Mouse (Mus musculus): ENCODE measurements around the gene Cib1. TPM values are rescaled to one million over a fixed set of nuclear protein-coding genes. Genes with fewer than 3 reads are reported as not detected.
A peak's percentile ranks its signal among the peaks of the same experiment; 100 is the strongest.

Gene Cib1
- polyA plus RNA-seq, 1 experiment from 2014 or later, result 42.3 TPM

DNA sequence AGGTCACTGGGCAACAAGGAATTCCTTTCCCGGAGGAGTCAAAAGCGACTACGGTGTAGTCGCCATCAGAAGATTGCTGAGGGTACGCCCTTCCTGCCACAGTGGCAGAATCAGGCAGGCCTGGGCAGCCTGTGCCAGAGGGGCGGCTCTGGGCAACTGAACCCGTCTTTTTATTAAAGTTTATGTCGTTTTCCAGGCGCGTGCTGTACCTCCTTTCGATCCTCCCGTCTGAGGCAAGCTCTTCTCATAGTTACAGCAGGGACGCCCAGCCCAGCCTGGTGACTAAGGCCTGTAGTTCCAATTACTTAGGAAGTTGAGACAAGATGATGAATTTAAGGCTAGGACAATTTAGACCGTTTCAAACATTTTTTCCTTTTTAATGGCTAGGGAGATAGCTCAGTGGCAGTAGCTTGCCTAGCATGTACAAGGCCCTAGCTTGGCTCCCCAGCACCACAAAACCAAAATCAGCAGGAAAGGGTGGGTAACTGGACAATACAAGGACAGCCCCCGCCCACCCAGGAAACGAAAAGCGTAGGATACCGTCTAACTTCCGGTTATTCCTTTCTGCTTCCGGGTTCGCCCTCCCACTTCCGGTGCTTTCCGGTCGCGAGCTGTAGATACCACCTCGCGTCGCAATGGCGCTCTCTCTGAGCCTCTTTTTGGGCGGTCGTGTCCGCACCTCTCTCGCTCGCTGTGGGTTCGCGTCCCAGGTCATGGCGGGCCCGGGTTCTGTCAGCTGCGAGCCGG lies 28.2 kb upstream of the Cib1 start, which contains the start of gene Ngrn:
Gene Ngrn, plus strand, starts transcription at position 591 of the 747 bp plus-strand sequence.
- peak within 1 kb of the TSS; percentile 54 for H3K27ac ChIP-seq (replicated peaks)
- H3K27me3 ChIP-seq, result peaks cover 35% of the 10 kb centered on the region
- peaks cover 14% of the 10 kb centered on the region for H3K4me1 ChIP-seq
- peak; percentile 95 for ATAC-seq (ENCODE audit: low FRiP score, low read depth)
- no peaks in the 10 kb centered on the region for H3K9me3 ChIP-seq
- 27% methylated on average over 40 of the region's 40 CpGs for WGBS
- peak within 1 kb of the TSS; percentile 96 for H3K4me2 ChIP-seq (replicated peaks)
- peak within 1 kb of the TSS; percentile 78 for H3K9ac ChIP-seq (replicated peaks)
- H3K4me3 ChIP-seq, result peak within 1 kb of the TSS; percentile 87
- peaks cover 19% of the 10 kb centered on the region for H3K36me3 ChIP-seq

DNA sequence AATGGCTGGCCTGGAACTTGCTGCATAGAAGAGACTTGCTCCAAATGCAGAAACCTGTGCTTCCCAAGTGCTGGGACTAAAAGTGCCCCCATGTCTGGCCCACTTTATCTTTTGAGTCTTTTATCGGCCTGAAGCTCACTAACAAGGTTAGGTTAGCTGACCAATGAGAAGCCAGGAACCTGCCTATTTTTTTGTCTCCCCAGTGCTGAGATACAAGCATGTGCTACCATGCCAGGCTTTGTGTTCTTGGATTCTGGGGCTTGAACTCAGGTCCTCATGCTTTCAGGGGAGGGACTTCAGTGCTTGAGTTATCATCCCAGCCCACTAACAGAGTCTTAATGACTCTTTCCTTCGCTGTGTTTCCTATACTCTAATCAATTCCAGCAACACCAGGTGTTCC lies 25.1 kb upstream of the Cib1 start:
- H3K36me3 ChIP-seq, result no peaks in the 10 kb centered on the region
- H3K4me1 ChIP-seq, result peaks cover 14% of the 10 kb centered on the region
- no peak overlapping the region for H3K27ac ChIP-seq (replicated peaks)
- no peaks in the 10 kb centered on the region for H3K9me3 ChIP-seq
- WGBS, result 58% methylated on average over 2 of the region's 2 CpGs
- H3K9ac ChIP-seq (replicated peaks), result no peak overlapping the region
- H3K4me3 ChIP-seq, result no peak overlapping the region
- H3K27me3 ChIP-seq, result peaks cover 46% of the 10 kb centered on the region
- no peak for ATAC-seq (ENCODE audit: low FRiP score, low read depth)
- H3K4me2 ChIP-seq (replicated peaks), result no peak overlapping the region

DNA sequence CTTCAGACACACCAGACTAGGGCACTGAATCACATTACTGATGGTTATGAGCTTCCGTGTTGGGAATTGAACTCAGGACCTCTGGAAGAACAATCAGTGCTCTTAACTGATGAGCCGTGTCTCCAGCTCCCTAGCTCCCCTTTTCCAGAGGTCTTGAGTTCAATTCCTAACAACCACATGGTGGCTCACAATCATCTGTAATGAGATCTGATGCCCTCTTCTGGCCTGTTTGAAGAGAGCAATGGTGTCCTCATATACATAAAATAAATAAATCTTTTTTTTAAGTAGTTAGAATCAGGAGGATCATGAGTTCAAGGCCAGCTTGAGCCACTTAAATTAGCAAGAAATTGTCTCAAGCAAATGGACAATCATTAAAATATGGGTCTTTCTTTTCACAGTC lies 23.4 kb upstream of the Cib1 start:
- Histone ChIP-seq H3K36me3 (no peaks in the 10 kb centered on the region), H3K4me3 (no peak overlapping the region), H3K9ac (replicated peaks) (no peak overlapping the region), H3K4me1 (peaks cover 6% of the 10 kb centered on the region; the same call in 1 of the 2 replicates), H3K27me3 (peaks cover 57% of the 10 kb centered on the region), H3K4me2 (replicated peaks) (no peak overlapping the region), H3K9me3 (no peaks in the 10 kb centered on the region), H3K27ac (replicated peaks) (no peak overlapping the region)
- ATAC-seq (ENCODE audit: low FRiP score, low read depth), result no peak
- WGBS, result 79% methylated on average over 2 of the region's 2 CpGs

DNA sequence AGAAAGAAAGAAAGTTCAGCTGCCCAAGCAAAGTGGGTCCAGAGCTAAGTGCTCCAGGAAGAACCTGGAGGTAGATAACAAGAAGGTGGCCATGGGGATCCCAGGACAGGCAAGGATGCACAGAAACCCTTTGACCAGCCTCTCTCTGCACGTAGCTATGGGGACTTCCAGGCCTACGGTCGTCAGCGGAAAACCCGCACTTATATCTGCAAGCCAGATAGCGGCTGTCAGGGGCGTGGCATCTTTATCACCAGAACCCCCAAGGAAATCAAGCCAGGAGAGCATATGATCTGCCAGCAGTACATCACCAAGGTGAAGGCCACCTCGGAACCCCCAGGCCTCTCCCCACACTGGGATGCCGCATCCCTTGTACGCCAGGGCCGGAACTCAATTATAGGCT lies 20.3 kb upstream of the Cib1 start:
- ATAC-seq (ENCODE audit: low FRiP score, low read depth), result no peak
- H3K4me2 ChIP-seq (replicated peaks), result no peak overlapping the region
- no peak overlapping the region for H3K9ac ChIP-seq (replicated peaks)
- peaks cover 42% of the 10 kb centered on the region for H3K27me3 ChIP-seq
- H3K4me3 ChIP-seq, result no peak overlapping the region
- H3K9me3 ChIP-seq, result no peaks in the 10 kb centered on the region
- no peaks in the 10 kb centered on the region for H3K4me1 ChIP-seq
- WGBS, result 91% methylated on average over 11 of the region's 11 CpGs
- H3K27ac ChIP-seq (replicated peaks), result no peak overlapping the region
- no peaks in the 10 kb centered on the region for H3K36me3 ChIP-seq

DNA sequence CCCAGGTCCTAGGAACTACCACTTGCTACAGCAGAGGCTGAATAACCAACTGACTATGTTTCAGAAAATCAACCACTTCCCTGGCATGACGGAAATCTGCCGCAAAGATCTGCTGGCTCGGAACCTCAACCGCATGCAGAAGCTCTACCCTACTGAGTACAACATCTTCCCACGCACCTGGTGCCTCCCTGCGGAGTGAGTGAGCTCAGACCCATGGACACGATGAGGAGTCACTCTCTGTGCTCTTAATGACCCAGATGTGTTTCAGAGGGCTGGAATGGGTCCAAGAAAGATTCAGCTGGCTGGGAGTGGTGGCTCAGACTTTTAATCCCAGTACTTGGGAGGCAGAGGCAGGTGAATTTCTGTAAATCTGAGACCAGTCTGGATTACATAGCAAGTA lies 19.8 kb upstream of the Cib1 start:
- Histone ChIP-seq H3K4me3 (no peak overlapping the region), H3K4me2 (replicated peaks) (no peak overlapping the region), H3K9me3 (no peaks in the 10 kb centered on the region), H3K9ac (replicated peaks) (no peak overlapping the region), H3K27me3 (peaks cover 38% of the 10 kb centered on the region), H3K4me1 (no peaks in the 10 kb centered on the region), H3K36me3 (no peaks in the 10 kb centered on the region), H3K27ac (replicated peaks) (no peak overlapping the region)
- ATAC-seq (ENCODE audit: low FRiP score, low read depth), result no peak
- 85% methylated on average over 7 of the region's 7 CpGs for WGBS

DNA sequence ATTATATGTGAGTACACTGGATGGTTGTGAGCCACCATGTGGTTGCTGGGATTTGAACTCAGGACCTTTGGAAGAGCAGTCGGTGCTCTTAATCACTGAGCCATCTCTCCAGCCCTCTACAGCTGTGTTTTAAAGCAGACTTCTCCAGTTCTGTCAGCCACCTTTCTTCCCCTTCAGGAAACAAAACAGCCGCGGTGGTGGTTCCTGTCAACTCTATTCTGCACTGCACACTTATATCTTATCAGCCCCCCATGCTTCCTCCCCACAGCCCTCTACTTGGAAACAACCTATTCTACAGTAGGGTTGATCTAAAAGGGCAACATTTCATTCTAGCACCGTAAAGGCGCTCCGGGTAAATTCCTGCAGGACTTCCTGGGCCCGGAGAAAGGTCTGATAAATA lies 14.2 kb upstream of the Cib1 start:
- Histone ChIP-seq H3K4me3 (peak overlapping the region; percentile 50), H3K9ac (replicated peaks) (no peak overlapping the region), H3K27me3 (peaks cover 11% of the 10 kb centered on the region; the same call in 1 of the 2 replicates), H3K36me3 (no peaks in the 10 kb centered on the region), H3K9me3 (no peaks in the 10 kb centered on the region), H3K4me2 (replicated peaks) (peak overlapping the region; percentile 55), H3K4me1 (no peaks in the 10 kb centered on the region), H3K27ac (replicated peaks) (peak overlapping the region; percentile 88; the same call in 1 of the 2 replicates)
- WGBS, result 66% methylated on average over 7 of the region's 7 CpGs
- ATAC-seq (ENCODE audit: low FRiP score, low read depth), result no peak

DNA sequence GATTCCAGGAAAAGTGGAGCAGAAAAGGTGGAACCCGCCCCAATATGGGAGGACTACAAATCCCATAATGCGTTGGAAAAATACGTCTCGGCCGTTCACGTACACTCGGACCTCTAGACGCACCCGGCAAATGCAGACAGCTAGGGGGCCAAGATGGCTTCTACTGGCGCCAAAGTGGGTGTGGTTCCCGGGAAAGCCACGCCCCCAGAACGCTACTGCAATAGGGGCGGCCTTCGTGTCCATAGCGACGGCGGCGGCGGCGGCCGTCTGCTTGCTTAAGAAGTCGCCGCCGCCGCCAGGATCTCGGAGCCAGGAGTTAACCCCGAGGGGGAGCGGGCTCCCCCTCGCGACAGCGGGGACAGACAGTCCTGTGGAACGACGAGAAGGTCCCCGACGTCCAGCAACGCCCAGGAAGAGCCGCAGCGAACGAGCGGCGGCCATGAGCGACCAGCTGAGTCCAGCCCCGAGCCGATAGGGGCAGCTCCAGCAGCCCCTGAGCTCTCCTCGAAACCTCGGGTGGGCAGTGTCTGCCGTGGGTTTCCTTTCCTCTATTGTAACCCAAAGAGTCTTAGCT lies 13.6 kb upstream of the Cib1 start, which contains the start of gene Ttll13:
Gene Ttll13, plus strand, starts transcription at position 229 of the 574 bp plus-strand sequence.
- peaks cover 8% of the 10 kb centered on the region; the same call in 1 of the 2 replicates for H3K27me3 ChIP-seq
- no peaks in the 10 kb centered on the region; the same call in 1 of the 2 replicates for H3K36me3 ChIP-seq
- under 1% methylated on average over 48 of the region's 48 CpGs for WGBS
- H3K9me3 ChIP-seq, result no peaks in the 10 kb centered on the region
- no peaks in the 10 kb centered on the region for H3K4me1 ChIP-seq
- H3K27ac ChIP-seq (replicated peaks), result peak within 1 kb of the TSS; percentile 88
- ATAC-seq (ENCODE audit: low FRiP score, low read depth), result peak; percentile 98
- peak within 1 kb of the TSS; percentile 50 for H3K4me3 ChIP-seq
- H3K4me2 ChIP-seq (replicated peaks), result peak within 1 kb of the TSS; percentile 55
- H3K9ac ChIP-seq (replicated peaks), result peak within 1 kb of the TSS; percentile 62

DNA sequence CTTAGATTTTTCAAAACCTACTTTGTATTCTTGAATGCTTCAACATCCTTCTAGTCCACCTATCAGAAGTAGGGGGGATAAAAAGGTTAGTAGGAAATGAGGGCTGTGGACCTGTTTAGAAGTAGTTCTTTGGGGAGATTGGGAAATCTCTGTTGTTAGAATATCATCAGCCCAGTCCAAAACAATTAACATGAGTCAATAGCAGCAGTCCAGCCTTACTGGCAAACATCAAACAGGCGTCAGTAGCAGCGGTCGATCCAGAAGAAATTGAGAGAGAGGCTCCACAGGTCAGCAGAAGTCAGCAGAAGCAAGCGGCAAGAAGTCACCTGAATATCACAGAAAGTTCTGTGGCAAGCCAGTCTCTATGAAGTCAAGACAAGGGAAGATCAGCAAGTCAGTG lies 12.2 kb upstream of the Cib1 start:
- WGBS, result 90% methylated on average over 4 of the region's 4 CpGs
- Histone ChIP-seq H3K4me3 (no peak overlapping the region), H3K9ac (replicated peaks) (no peak overlapping the region), H3K36me3 (peaks cover 5% of the 10 kb centered on the region), H3K27ac (replicated peaks) (no peak overlapping the region), H3K27me3 (no peaks in the 10 kb centered on the region), H3K4me1 (no peaks in the 10 kb centered on the region), H3K9me3 (no peaks in the 10 kb centered on the region), H3K4me2 (replicated peaks) (no peak overlapping the region)
- no peak for ATAC-seq (ENCODE audit: low FRiP score, low read depth)

DNA sequence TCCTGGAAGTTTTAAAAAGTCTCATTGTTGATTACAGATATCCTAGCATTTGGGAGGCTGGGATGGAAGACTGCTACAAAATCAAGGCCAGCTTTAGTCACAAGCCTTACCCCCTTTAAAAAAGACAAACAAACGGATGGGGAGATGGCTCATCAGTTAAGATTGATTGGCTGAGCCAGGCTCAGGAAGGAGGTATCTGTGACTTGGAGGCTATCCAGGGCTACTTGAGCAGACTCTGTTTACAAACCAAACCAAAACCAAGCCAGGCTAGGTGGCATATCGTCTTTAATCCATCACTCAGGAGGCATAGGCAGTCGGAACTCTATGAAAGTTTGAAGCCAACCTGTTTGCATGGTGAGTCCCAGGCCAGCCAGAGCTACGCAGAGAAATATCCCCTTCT lies 9.0 kb upstream of the Cib1 start:
- H3K9ac ChIP-seq (replicated peaks), result no peak overlapping the region
- H3K4me1 ChIP-seq, result no peaks in the 10 kb centered on the region
- WGBS, result 89% methylated on average over 4 of the region's 4 CpGs
- no peak overlapping the region for H3K4me2 ChIP-seq (replicated peaks)
- H3K27me3 ChIP-seq, result no peaks in the 10 kb centered on the region
- H3K9me3 ChIP-seq, result no peaks in the 10 kb centered on the region
- H3K36me3 ChIP-seq, result peaks cover 20% of the 10 kb centered on the region
- H3K4me3 ChIP-seq, result no peak overlapping the region
- no peak overlapping the region for H3K27ac ChIP-seq (replicated peaks)
- ATAC-seq (ENCODE audit: low FRiP score, low read depth), result no peak

DNA sequence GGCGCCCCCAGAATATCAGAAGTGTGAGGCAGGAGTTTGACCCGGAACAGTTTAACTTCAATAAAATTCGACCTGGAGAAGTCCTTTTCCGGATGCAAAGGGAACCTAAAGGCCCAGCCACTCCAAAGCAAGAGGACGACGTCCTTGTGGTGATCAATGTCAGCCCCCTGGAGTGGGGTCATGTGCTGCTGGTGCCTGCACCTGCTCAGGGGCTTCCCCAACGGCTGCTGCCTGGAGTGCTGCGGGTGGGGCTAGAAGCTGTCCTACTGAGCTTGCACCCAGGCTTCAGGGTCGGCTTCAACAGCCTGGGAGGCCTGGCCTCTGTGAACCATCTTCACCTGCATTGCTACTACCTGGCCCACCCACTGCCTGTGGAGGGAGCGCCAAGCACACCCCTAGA lies 5.9 kb upstream of the Cib1 start:
- 91% methylated on average over 10 of the region's 10 CpGs for WGBS
- peaks cover 6% of the 10 kb centered on the region for H3K4me1 ChIP-seq
- no peaks in the 10 kb centered on the region for H3K9me3 ChIP-seq
- H3K27me3 ChIP-seq, result no peaks in the 10 kb centered on the region
- no peak overlapping the region for H3K4me2 ChIP-seq (replicated peaks)
- H3K9ac ChIP-seq (replicated peaks), result no peak overlapping the region
- no peak for ATAC-seq (ENCODE audit: low FRiP score, low read depth)
- no peak overlapping the region for H3K4me3 ChIP-seq
- no peak overlapping the region for H3K27ac ChIP-seq (replicated peaks)
- H3K36me3 ChIP-seq, result peaks cover 20% of the 10 kb centered on the region

DNA sequence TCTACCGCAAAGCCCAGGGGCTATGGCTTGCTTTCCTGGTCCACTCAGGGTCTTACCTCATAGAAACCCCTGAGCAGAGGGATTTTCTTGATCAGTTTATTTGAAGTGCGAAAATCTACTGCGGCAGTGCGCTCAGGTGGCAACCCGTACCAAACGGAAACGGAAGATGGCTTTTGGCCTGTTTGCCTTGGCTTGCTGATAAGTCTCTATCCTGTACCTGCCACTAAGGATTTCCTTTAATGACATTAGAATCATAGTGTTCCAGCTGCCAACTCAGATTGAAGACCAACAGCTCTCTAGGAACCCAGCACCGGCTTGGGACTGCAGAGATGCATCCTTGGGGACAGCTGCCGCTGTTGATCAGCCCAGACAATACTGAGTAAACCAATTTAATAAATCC lies 1.2 kb upstream of the Cib1 start:
- Histone ChIP-seq H3K27ac (replicated peaks) (no peak overlapping the region), H3K9ac (replicated peaks) (no peak overlapping the region), H3K36me3 (peaks cover 8% of the 10 kb centered on the region), H3K4me3 (0 out of 2 replicates have a peak overlapping the region, but pooled peaks have one; percentile 10), H3K27me3 (peaks cover 22% of the 10 kb centered on the region), H3K9me3 (no peaks in the 10 kb centered on the region), H3K4me2 (replicated peaks) (peak overlapping the region; percentile 83), H3K4me1 (peaks cover 20% of the 10 kb centered on the region)
- no peak for ATAC-seq (ENCODE audit: low FRiP score, low read depth)
- 72% methylated on average over 9 of the region's 9 CpGs for WGBS

DNA sequence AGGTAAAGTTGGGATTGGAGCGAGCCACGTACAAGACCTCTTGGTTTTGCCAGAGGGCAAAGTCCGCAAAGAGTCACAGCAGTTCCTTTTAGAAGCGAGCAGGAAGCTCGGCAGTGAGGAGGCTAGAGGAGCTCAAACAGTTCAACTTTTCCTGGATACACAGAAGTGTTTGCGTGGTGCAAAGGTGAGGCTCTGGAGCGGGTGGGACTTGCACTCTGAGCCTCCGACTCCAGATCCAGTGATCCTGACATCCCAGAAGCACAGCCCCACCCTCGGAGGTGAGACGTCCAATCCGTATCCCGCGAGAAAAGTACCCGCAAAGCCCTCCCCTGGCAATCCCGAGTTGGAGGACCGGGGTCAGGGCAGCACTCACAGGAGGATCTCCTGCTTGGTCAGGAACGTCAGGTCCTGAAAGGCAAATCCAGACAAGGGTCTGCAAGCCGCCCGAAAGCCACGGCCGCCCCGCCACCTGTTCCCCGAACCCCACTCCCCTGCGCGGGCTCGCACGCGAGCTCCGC lies 583 bp downstream of the Cib1 start:
- peaks cover 22% of the 10 kb centered on the region for H3K27me3 ChIP-seq
- peak overlapping the region; percentile 62 for H3K9ac ChIP-seq (replicated peaks)
- H3K9me3 ChIP-seq, result no peaks in the 10 kb centered on the region
- peak overlapping the region; percentile 73 for H3K4me3 ChIP-seq
- 2% methylated on average over 29 of the region's 29 CpGs for WGBS
- H3K36me3 ChIP-seq, result peaks cover 12% of the 10 kb centered on the region
- no peak for ATAC-seq (ENCODE audit: low FRiP score, low read depth)
- H3K4me1 ChIP-seq, result peaks cover 20% of the 10 kb centered on the region
- H3K4me2 ChIP-seq (replicated peaks), result peak overlapping the region; percentile 83
- H3K27ac ChIP-seq (replicated peaks), result no peak overlapping the region; the same call in 1 of the 2 replicates

Data from midbrain, embryonic 12.5 days (tissue).